Mouse (Mus musculus) neural tube, embryonic 14.5 days (tissue): Measurements from ENCODE around the gene Ogdhl. TPM values are rescaled to one million over a fixed set of nuclear protein-coding genes. Genes with fewer than 3 reads are reported as not detected.

Experiments used
- ATAC-seq: fragments of 200-750 bp; cut with Nextera tagmentation; 2 replicates; pipeline ENCODE4 v1.8.0; 2017; ENCODE audit warnings: low read depth, mild to moderate bottlenecking, moderate TSS enrichment, moderate library complexity
- H3K27ac ChIP-seq: fragments of 300-500 bp; sonication (generic); 2 replicates; pipeline ENCODE4 v1.5.1; 2014; ENCODE audit warnings: low read depth, mild to moderate bottlenecking, control low read depth, low read length, moderate library complexity, mixed read lengths
- H3K27me3 ChIP-seq: fragments of 300-500 bp; sonication (generic); 2 replicates; pipeline ENCODE4 v1.6.1; 2014; ENCODE audit warnings: low read length; ENCODE audit not compliant: control insufficient read depth, insufficient read depth
- H3K36me3 ChIP-seq: fragments of 300-500 bp; sonication (generic); 2 replicates; pipeline ENCODE4 v1.6.1; 2014; ENCODE audit warnings: low read length, mixed read lengths; ENCODE audit not compliant: control insufficient read depth, insufficient read depth
- H3K4me1 ChIP-seq: fragments of 300-500 bp; sonication (generic); 2 replicates; pipeline ENCODE4 v1.6.1; 2014; ENCODE audit warnings: low read length; ENCODE audit not compliant: control insufficient read depth, insufficient read depth
- H3K4me2 ChIP-seq: fragments of 300-500 bp; sonication (generic); 2 replicates; pipeline ENCODE4 v1.6.1; 2014; ENCODE audit warnings: mild to moderate bottlenecking, low read depth, low read length, control low read depth
- H3K4me3 ChIP-seq: fragments of 300-500 bp; sonication (generic); 2 replicates; pipeline ENCODE4 v1.5.1; 2014; ENCODE audit warnings: low read depth, low read length, control low read depth, mixed read lengths
- H3K9ac ChIP-seq: fragments of 300-500 bp; sonication (generic); replicated peaks from 2 replicates; pipeline ENCODE4 v1.6.1; 2014; ENCODE audit warnings: low read depth, mild to moderate bottlenecking, control low read depth, low read length, mixed read lengths
- H3K9me3 ChIP-seq: fragments of 300-500 bp; sonication (generic); 2 replicates; pipeline ENCODE4 v1.6.1; 2016; ENCODE audit warnings: low read length; ENCODE audit not compliant: control insufficient read depth
- WGBS: fragments of 180-500 bp; shearing (Covaris S2); extraction: QIAGEN DNeasy Blood & Tissue Kit; methylation state at CpG from one replicate; pipeline ENCODE4 v1.1.7; 2014; 5-methylcytosine and 5-hydroxymethylcytosine counted together
- polyA plus RNA-seq: library from polyadenylated mRNA; unstranded; fragments of >200 nt; fragmentation: Nextera tagmentation; extraction: Ambion mirVana; gene quantifications from 2 replicates; pipeline ENCODE4 v1.2.1, GENCODE M21; 2014

Gene Ogdhl
- polyA plus RNA-seq, result 16.9 and 17.2 TPM in 2 replicates

DNA sequence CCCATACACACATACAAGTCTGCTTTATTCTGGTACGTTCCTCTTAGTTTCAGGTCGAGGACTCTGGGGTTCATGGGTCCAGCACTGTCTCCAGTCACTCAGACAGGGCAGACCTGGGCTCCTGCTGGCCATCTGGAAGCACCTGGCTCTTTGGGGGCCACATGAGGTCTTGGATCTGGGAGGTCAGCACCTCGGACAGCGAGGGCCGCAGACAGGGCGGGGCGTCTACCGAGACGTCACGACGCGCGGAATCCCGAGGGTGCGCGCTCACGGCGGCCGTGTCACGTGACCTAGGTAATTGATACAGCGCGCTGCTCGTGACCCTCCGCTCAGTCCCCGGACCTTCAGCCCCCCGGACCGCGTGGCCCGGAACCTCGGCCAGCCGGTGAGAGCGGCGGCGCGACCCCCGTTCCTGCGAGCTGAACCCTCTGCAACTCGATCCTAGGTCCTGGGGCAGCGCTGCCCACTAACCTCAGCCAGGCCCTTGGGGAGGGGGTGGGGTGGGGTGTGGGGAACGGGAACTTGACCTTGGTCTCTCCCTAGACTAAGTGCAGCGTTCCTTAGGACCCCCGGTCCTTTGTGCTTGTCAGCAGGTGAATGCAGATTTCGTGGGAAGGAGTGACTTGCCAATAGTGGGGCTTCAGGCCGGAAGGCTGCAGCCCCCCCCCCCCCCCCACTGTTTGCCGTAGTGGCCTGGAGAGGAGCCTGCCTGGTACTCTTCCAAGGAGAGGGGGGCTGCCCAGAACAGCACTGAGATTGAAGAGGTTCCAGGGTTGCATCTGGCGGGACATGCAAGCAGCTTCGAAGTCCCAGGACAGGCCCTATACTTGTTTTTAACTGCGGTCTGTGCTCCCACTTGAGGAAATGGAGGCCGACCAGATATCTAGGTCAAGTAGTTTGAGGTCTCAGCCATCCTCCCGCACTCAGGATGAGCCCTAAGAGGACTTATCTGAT, at the start of gene Ogdhl:
Gene Ogdhl (plus strand): TSS at position 288 of the 954 bp plus-strand sequence.
- H3K9ac ChIP-seq, result peak within 1 kb of the TSS; percentile 80
- H3K27ac ChIP-seq, result peak within 1 kb of the TSS; percentile 7; the same call in 1 of the 2 replicates
- H3K4me1 ChIP-seq, result peaks cover 6% of the 10 kb centered on the region; the same call in 1 of the 2 replicates
- no peaks in the 10 kb centered on the region for H3K9me3 ChIP-seq
- peak; percentile 77 for ATAC-seq
- peak within 1 kb of the TSS; percentile 62 for H3K4me3 ChIP-seq
- peak within 1 kb of the TSS; percentile 91 for H3K4me2 ChIP-seq
- H3K27me3 ChIP-seq, result no peaks in the 10 kb centered on the region
- H3K36me3 ChIP-seq, result no peaks in the 10 kb centered on the region
- WGBS, result 4% methylated on average over 50 of the region's 50 CpGs

DNA sequence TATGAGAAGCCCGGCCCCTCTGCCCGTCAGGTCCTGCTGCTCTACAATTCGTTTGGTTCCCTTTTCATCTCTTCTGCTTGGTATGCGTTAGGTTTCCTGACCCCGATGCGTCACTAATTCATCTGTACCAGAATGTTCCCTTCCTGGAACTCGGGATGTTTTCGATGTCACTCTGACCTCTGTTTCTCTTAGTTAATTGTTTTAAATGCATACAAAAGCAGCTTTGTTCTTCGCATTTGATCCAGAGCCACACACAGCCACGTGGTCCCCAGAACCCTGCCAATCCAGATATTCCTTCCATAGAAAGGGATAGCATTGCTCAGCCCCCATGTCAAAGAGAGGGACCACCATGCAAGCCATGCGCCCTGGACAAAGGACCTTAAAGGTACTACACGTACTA, 20.2 kb upstream of the Ogdhl start:
- ATAC-seq, result no peak
- H3K9ac ChIP-seq, result no peak overlapping the region
- 49% methylated on average over 12 of the region's 12 CpGs for WGBS
- no peaks in the 10 kb centered on the region for H3K36me3 ChIP-seq
- no peak overlapping the region for H3K27ac ChIP-seq
- no peak overlapping the region for H3K4me3 ChIP-seq
- no peak overlapping the region for H3K4me2 ChIP-seq
- no peaks in the 10 kb centered on the region for H3K9me3 ChIP-seq
- no peaks in the 10 kb centered on the region for H3K4me1 ChIP-seq
- H3K27me3 ChIP-seq, result no peaks in the 10 kb centered on the region

DNA sequence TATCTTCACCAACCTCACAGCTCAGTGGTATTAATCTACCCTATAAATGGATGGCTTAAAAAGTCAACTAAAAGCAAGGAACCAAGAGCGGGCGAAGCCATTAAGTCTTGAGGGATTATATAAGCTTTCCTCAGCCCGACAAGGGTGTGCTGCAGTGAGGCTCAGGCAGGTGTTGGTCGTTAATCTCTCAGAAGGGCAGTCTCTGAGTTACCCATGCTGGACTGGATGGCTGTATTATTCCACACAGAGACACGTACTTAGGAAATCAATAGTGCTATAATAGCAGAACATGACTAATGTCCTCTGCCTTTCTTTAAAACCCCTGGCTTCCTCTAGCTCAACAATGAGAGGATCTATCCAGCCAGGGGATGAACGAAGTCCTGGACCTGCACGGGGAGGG, 19.4 kb upstream of the Ogdhl start:
- no peak overlapping the region for H3K27ac ChIP-seq
- H3K4me3 ChIP-seq, result no peak overlapping the region
- no peaks in the 10 kb centered on the region for H3K9me3 ChIP-seq
- no peaks in the 10 kb centered on the region for H3K36me3 ChIP-seq
- no peaks in the 10 kb centered on the region for H3K27me3 ChIP-seq
- no peak for ATAC-seq
- H3K9ac ChIP-seq, result no peak overlapping the region
- no peak overlapping the region for H3K4me2 ChIP-seq
- WGBS, result 70% methylated on average over 7 of the region's 7 CpGs
- no peaks in the 10 kb centered on the region for H3K4me1 ChIP-seq

DNA sequence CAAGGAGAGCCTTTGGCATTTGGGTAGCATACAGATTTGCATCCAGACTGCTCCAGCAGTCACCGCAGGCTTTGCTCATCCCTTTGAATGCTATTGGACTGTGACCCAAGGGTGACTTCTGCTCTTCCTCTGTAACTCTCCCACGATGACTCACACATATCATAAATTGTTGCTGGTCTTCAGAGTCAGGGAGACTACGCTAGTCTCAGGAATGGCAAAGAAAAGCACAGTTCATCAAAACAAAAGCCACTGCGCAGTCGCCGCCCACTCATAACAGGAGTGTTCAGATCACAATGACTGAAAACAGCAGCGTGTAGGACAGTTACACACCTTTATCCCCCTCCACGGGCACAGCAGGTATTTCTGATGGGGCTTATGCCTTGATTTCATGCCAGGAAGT, 16.9 kb upstream of the Ogdhl start:
- WGBS, result 78% methylated on average over 8 of the region's 8 CpGs
- no peaks in the 10 kb centered on the region for H3K36me3 ChIP-seq
- H3K4me3 ChIP-seq, result no peak overlapping the region
- no peak overlapping the region for H3K4me2 ChIP-seq
- no peaks in the 10 kb centered on the region for H3K4me1 ChIP-seq
- no peak for ATAC-seq
- H3K9ac ChIP-seq, result no peak overlapping the region
- no peaks in the 10 kb centered on the region for H3K9me3 ChIP-seq
- no peak overlapping the region for H3K27ac ChIP-seq
- no peaks in the 10 kb centered on the region for H3K27me3 ChIP-seq

DNA sequence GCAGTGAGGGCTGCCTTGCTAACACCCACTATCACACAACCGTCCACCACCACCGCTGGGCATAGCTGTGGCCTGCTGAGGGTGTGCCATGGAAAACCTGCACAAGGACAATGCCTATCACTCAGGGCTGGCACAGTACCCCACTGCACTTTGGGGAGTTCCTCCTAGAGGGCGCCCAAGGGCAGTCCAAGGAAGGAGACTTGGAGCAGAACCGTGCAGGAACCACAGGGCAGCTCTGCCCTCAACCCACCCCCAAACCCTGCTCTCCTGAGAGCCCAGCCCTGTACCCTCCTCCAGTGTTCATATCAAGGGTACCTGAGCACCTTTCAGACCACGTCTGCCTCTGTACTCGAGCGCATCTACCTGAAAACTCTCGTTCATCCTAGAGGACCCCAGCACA, 11.9 kb upstream of the Ogdhl start:
- 43% methylated on average over 8 of the region's 8 CpGs for WGBS
- ATAC-seq, result no peak
- no peak overlapping the region for H3K4me2 ChIP-seq

DNA sequence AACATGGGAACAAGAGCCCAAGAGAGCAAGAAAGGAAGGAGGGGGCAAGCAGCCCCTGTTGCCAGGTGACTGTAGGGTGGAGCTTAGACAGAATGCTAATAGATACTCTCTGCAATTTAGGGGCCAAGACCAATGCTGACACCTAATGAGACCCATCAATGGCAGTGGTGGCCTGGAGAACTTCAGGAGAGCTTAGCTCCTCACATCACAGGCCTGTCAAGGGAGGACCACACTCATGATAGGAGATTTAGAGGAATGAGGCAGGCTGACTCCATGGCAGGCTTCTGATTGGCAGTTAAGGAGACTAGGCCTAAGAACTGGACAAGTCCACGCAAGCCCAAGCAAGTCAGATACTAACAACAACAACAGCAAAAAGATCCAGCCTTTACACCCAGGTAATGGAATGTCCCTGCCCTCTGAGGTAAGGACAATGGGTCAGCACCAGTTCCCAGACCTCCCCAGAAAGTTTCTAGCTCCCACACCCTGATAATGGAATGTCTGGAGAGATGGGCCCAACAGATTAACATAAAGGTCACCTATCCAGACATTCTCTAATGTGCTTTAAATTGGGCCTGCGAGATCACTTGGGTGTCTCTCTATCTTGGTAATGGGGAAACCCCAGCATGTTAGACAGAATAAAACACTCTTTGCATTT, 10.3 kb upstream of the Ogdhl start:
- no peaks in the 10 kb centered on the region for H3K9me3 ChIP-seq
- 94% methylated on average over 2 of the region's 2 CpGs for WGBS
- no peak for ATAC-seq

More for the DNA sequence above, 11.9 kb upstream of the Ogdhl start:
- Histone ChIP-seq H3K9ac (no peak overlapping the region), H3K4me1 (no peaks in the 10 kb centered on the region), H3K27ac (no peak overlapping the region), H3K27me3 (no peaks in the 10 kb centered on the region), H3K36me3 (no peaks in the 10 kb centered on the region), H3K9me3 (no peaks in the 10 kb centered on the region), H3K4me3 (no peak overlapping the region)

DNA sequence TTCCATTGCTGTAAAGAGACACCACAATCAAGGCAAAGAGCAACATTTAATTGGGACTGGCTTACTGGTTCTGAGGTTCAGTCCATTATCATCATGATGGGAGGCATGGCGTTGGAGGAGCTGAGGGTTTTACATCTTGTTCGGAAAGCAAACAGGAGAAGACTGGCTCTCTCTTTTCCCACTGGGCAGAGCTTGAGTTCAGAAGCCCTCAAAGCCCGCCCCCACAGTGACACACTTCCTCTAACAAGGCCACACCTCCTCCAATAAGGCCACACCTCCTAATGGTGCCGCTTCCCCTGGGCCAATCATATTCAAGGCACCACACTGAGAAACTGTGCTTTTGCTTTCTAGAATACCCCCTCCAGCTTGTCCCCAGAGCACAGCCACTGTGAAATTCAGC, 4.0 kb upstream of the Ogdhl start:
- no peak for ATAC-seq
- H3K4me2 ChIP-seq, result no peak overlapping the region
- peaks cover 5% of the 10 kb centered on the region; the same call in 1 of the 2 replicates for H3K4me1 ChIP-seq
- WGBS, result 18% methylated on average over 4 of the region's 4 CpGs
- H3K27me3 ChIP-seq, result no peaks in the 10 kb centered on the region
- no peaks in the 10 kb centered on the region for H3K9me3 ChIP-seq
- H3K36me3 ChIP-seq, result no peaks in the 10 kb centered on the region
- no peak overlapping the region for H3K4me3 ChIP-seq
- no peak overlapping the region for H3K9ac ChIP-seq
- H3K27ac ChIP-seq, result no peak overlapping the region

More for the DNA sequence above, 10.3 kb upstream of the Ogdhl start:
- Histone ChIP-seq H3K4me2 (no peak overlapping the region), H3K27ac (no peak overlapping the region), H3K36me3 (no peaks in the 10 kb centered on the region), H3K27me3 (no peaks in the 10 kb centered on the region), H3K4me3 (no peak overlapping the region), H3K4me1 (no peaks in the 10 kb centered on the region), H3K9ac (no peak overlapping the region)

DNA sequence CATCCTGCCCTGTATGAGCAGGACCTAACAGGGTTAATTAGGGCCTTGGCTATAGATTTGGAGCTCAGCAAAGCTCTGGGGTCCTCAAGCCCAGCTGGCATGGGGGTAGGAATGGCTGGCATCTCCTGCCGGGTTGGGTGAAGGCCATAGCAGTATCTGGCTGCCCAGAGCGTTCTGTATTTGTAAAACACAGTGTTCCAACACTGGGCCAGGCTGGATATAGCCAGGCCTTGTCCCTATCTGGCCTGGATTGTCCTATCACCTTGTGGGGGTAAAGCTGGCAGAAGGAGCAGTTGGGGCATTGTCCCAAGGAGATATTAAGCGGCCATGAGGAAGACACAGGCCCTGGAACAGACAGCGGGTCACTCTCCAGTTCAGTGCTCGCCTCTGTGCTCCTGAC, 1.4 kb downstream of the Ogdhl start:
- no peak overlapping the region for H3K27ac ChIP-seq
- H3K36me3 ChIP-seq, result no peaks in the 10 kb centered on the region
- H3K9me3 ChIP-seq, result no peaks in the 10 kb centered on the region
- H3K4me2 ChIP-seq, result no peak overlapping the region
- WGBS, result 88% methylated on average over 5 of the region's 5 CpGs
- no peak overlapping the region for H3K4me3 ChIP-seq
- H3K27me3 ChIP-seq, result no peaks in the 10 kb centered on the region
- no peak overlapping the region for H3K9ac ChIP-seq
- ATAC-seq, result no peak
- H3K4me1 ChIP-seq, result peaks cover 6% of the 10 kb centered on the region; the same call in 1 of the 2 replicates

DNA sequence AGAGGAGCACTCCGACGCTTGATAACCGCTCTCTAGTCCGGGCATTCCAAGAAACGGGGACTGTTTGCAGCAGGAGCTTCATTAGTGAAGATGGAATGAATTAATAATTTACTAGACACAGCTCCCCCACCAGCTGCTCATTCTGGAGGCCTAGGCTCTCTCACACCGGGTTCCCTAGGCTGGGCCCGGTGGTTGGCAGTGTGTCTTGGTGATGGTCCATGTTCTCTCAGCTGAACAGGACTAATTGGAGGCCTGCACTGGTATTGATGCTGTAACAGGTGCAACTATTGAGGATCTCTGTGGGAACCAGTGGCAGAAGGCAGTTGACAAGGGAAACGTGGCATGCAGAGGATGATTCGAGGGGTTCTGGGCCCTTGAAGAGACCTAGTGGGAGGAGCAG, 5.5 kb downstream of the Ogdhl start:
- Histone ChIP-seq H3K4me1 (peaks cover 5% of the 10 kb centered on the region; the same call in 1 of the 2 replicates), H3K36me3 (no peaks in the 10 kb centered on the region)
- 0 out of 2 replicates have a peak, but pooled peaks have one; percentile 34 for ATAC-seq

More for the DNA sequence above, 5.5 kb downstream of the Ogdhl start:
- H3K4me2 ChIP-seq, result no peak overlapping the region
- WGBS, result 66% methylated on average over 9 of the region's 9 CpGs
- H3K27me3 ChIP-seq, result no peaks in the 10 kb centered on the region
- no peak overlapping the region for H3K27ac ChIP-seq
- no peaks in the 10 kb centered on the region for H3K9me3 ChIP-seq
- no peak overlapping the region for H3K9ac ChIP-seq
- no peak overlapping the region for H3K4me3 ChIP-seq
